Mouse (Mus musculus): ENCODE data around the gene Fgf15.

GRCm38 (mm10) chr7:144929506-144929905, 33.2 kb downstream of the Fgf15 start:
- TF ChIP-seq CTCF (IDR thresholded peaks at IDR 0.05; ENCODE audit: low read depth) (no peak), EP300 (optimal IDR thresholded peaks at IDR 0.05) (no peak)

Measured in stomach, postnatal 0 days (tissue).